Mouse (Mus musculus) neutrophil, adult 5-6 weeks (primary cell): ENCODE data around the gene Acly. TPM values are rescaled to one million over a fixed set of nuclear protein-coding genes. Genes with fewer than 3 reads are reported as not detected.

Experiments
- ATAC-seq: fragments of 151-379, 151-347 bp; 2 replicates; pipeline ENCODE4 v1.8.0; 2017; ENCODE audit warnings: mild to moderate bottlenecking, moderate TSS enrichment; ENCODE audit not compliant: insufficient number of reproducible peaks, poor library complexity, low FRiP score, severe bottlenecking; ENCODE audit errors: extremely low read depth
- total RNA-seq: library from RNA; stranded (forward); fragments of 200-1000 nt; gene quantifications from 2 replicates; pipeline ENCODE4 v1.2.3, GENCODE M21; 2017

Acly gene
- total RNA-seq, 1 experiment from 2014 or later = 88.5 TPM

- ATAC-seq = no peak
Observed at GRCm38 (mm10) chr11:100471352-100472196, 56.2 kb downstream of the Acly start.

GRCm38 (mm10) chr11:100465833-100466232 is 62.0 kb downstream of the Acly start:
- no peak for ATAC-seq

- ATAC-seq = no peak
Observed at GRCm38 (mm10) chr11:100465229-100465792, 62.5 kb downstream of the Acly start.

GRCm38 (mm10) chr11:100462699-100463098 is 65.1 kb downstream of the Acly start:
- no peak for ATAC-seq

- ATAC-seq = no peak
Observed at GRCm38 (mm10) chr11:100457711-100458110, 70.1 kb downstream of the Acly start.

- no peak for ATAC-seq
Observed at GRCm38 (mm10) chr11:100457247-100457646, 70.6 kb downstream of the Acly start.

- ATAC-seq = no peak
Observed at GRCm38 (mm10) chr11:100442625-100443024, 85.2 kb downstream of the Acly start.

- ATAC-seq = no peak
Observed at GRCm38 (mm10) chr11:100441797-100442196, 86.0 kb downstream of the Acly start, which contains the start of the genes Nt5c3b and Klhl10. TSS of gene Nt5c3b (minus strand) at chr11:100441808. TSS of gene Klhl10 (plus strand) at chr11:100441917.

- peak; percentile 60 for ATAC-seq
Observed at GRCm38 (mm10) chr11:100440691-100441522, 86.9 kb downstream of the Acly start.

GRCm38 (mm10) chr11:100437901-100438300 is 89.9 kb downstream of the Acly start:
- ATAC-seq = no peak

GRCm38 (mm10) chr11:100435678-100436246 is 92.0 kb downstream of the Acly start:
- ATAC-seq = no peak

- ATAC-seq = no peak
Observed at GRCm38 (mm10) chr11:100432002-100432401, 95.8 kb downstream of the Acly start.

GRCm38 (mm10) chr11:100430052-100430451 is 97.7 kb downstream of the Acly start:
- ATAC-seq = no peak

- ATAC-seq = no peak
Observed at GRCm38 (mm10) chr11:100428612-100429199, 99.1 kb downstream of the Acly start.

GRCm38 (mm10) chr11:100426820-100427219 is 101.0 kb downstream of the Acly start:
- ATAC-seq = no peak
